Mouse (Mus musculus) MEL (cell line): ENCODE measurements at regions not wholly inside any gene's neighbourhood (a gene's known extent, or its start where the extent isn't known, plus 50 kb on each side); places are given as distances from the start of the nearest gene placed in this dataset.

Experiments used
- DNase-seq: peaks from one replicate; pipeline ENCODE4 v3.0.0; 2011; ENCODE audit warnings: low read depth, low spot score
- H3K27ac ChIP-seq: 2 replicates; pipeline ENCODE4 v1.5.1; 2012; ENCODE audit warnings: low read depth, mild to moderate bottlenecking, control low read depth, low read length, moderate library complexity; ENCODE audit not compliant: control insufficient read depth
- H3K27me3 ChIP-seq, 2 experiments: fragments of 150-350 bp in 1 of 2; sonication (generic) in 1 of 2; 2 replicates each; pipeline ENCODE4 v1.6.1; 2012; ENCODE audit warnings: low read length in 2 of 2, mild to moderate bottlenecking in 2 of 2, improper control_type of control experiment in 1 of 2, moderate library complexity in 1 of 2; ENCODE audit not compliant: insufficient read depth in 2 of 2, control insufficient read depth in 1 of 2
- H3K36me3 ChIP-seq, 2 experiments: 2 replicates each; pipeline ENCODE4 v1.6.1; 2012 to 2014; ENCODE audit warnings: low read length in 2 of 2, improper control_type of control experiment in 1 of 2, inconsistent platforms in 1 of 2, mild to moderate bottlenecking in 1 of 2; ENCODE audit not compliant: insufficient read depth in 2 of 2, control insufficient read depth in 1 of 2
- H3K4me1 ChIP-seq, 2 experiments: fragments of 150-350 bp in 1 of 2; sonication (generic) in 1 of 2; 2 replicates each; pipeline ENCODE4 v1.6.1; 2012; ENCODE audit warnings: low read length in 2 of 2, improper control_type of control experiment in 1 of 2, mild to moderate bottlenecking in 1 of 2; ENCODE audit not compliant: insufficient read depth in 2 of 2, control insufficient read depth in 1 of 2
- H3K4me3 ChIP-seq, 2 experiments: fragments of 150-350 bp in 1 of 2; sonication (generic) in 1 of 2; 2 replicates each; pipeline ENCODE4 v1.5.1; 2012; ENCODE audit warnings: low read depth in 2 of 2, low read length in 2 of 2, mild to moderate bottlenecking in 2 of 2, moderate library complexity in 2 of 2, control low read depth in 1 of 2, improper control_type of control experiment in 1 of 2; ENCODE audit not compliant: control insufficient read depth in 1 of 2, insufficient read depth in 1 of 2
- H3K79me2 ChIP-seq: 2 replicates; pipeline ENCODE4 v1.6.1; 2012; ENCODE audit warnings: mild to moderate bottlenecking, low read length, moderate library complexity; ENCODE audit not compliant: control insufficient read depth, poor library complexity, insufficient read depth
- H3K9ac ChIP-seq: 2 replicates; pipeline ENCODE4 v1.6.1; 2012; ENCODE audit warnings: low read depth, mild to moderate bottlenecking, control low read depth, low read length, moderate library complexity; ENCODE audit not compliant: control insufficient read depth, poor library complexity, severe bottlenecking
- H3K9me3 ChIP-seq: fragments of 150-350 bp; sonication (generic); replicated peaks from 2 replicates; pipeline ENCODE4 v1.6.1; 2012; ENCODE audit warnings: mild to moderate bottlenecking, low read length, improper control_type of control experiment, moderate library complexity; ENCODE audit not compliant: insufficient read depth
- CHD1 ChIP-seq: IDR thresholded peaks from 2 replicates; pipeline ENCODE4 v1.6.1; 2012; ENCODE audit warnings: low read depth, mild to moderate bottlenecking, inconsistent platforms, low read length, improper control_type of control experiment
- CHD2 ChIP-seq: IDR thresholded peaks from 2 replicates; pipeline ENCODE4 v1.6.1; 2011; ENCODE audit warnings: low read length, improper control_type of control experiment
- CTCF ChIP-seq, 3 experiments: IDR thresholded peaks in 2 of 3; conservative IDR thresholded peaks in 1 of 3; 2 replicates each; pipeline ENCODE4 v1.5.1; 2011 to 2012; ENCODE audit warnings: low read length in 3 of 3, low read depth in 2 of 3, mild to moderate bottlenecking in 2 of 3, improper control_type of control experiment in 1 of 3, inconsistent platforms in 1 of 3, mixed read lengths in 1 of 3, moderate library complexity in 1 of 3; ENCODE audit not compliant: control insufficient read depth in 1 of 3, insufficient read depth in 1 of 3, poor library complexity in 1 of 3, severe bottlenecking in 1 of 3
- ELF1 ChIP-seq: IDR thresholded peaks from 2 replicates; pipeline ENCODE4 v1.6.1; 2014; ENCODE audit warnings: low read depth, mild to moderate bottlenecking, inconsistent platforms, low read length, improper control_type of control experiment, moderate library complexity
- GATA1 ChIP-seq: IDR thresholded peaks from 2 replicates; pipeline ENCODE4 v1.6.1; 2011; ENCODE audit warnings: low read depth, low read length, improper control_type of control experiment
- HCFC1 ChIP-seq: IDR thresholded peaks from 2 replicates; pipeline ENCODE4 v1.6.1; 2012; ENCODE audit warnings: low read depth, mild to moderate bottlenecking, inconsistent platforms, low read length, improper control_type of control experiment, moderate library complexity
- JUND ChIP-seq: IDR thresholded peaks from 2 replicates; pipeline ENCODE4 v1.6.1; 2011; ENCODE audit warnings: low read depth, mild to moderate bottlenecking, improper control_type of control experiment, low read length
- MAFK ChIP-seq: IDR thresholded peaks from 2 replicates; pipeline ENCODE4 v1.6.1; 2011; ENCODE audit warnings: low read depth, mild to moderate bottlenecking, low read length, improper control_type of control experiment, borderline replicate concordance
- MEF2A ChIP-seq: IDR thresholded peaks from 2 replicates; pipeline ENCODE4 v1.6.1; 2014; ENCODE audit warnings: low read depth, mild to moderate bottlenecking, inconsistent platforms, low read length, improper control_type of control experiment; ENCODE audit not compliant: poor library complexity, insufficient replicate concordance, severe bottlenecking; ENCODE audit errors: extremely low read depth
- MXI1 ChIP-seq: IDR thresholded peaks from 2 replicates; pipeline ENCODE4 v1.6.1; 2011; ENCODE audit warnings: mild to moderate bottlenecking, low read depth, low read length, improper control_type of control experiment
- MYB ChIP-seq: IDR thresholded peaks from 2 replicates; pipeline ENCODE4 v1.6.1; 2011; ENCODE audit warnings: mild to moderate bottlenecking, low read depth, low read length, improper control_type of control experiment
- NELFE ChIP-seq: IDR thresholded peaks from 2 replicates; pipeline ENCODE4 v1.6.1; 2011; ENCODE audit warnings: low read depth, low read length, improper control_type of control experiment
- POLR2AphosphoS5 ChIP-seq: IDR thresholded peaks from 2 replicates; pipeline ENCODE4 v1.6.1; 2012; ENCODE audit warnings: low read depth, borderline replicate concordance, mild to moderate bottlenecking, inconsistent platforms, low read length, moderate library complexity, mixed read lengths
- RAD21 ChIP-seq: IDR thresholded peaks from 2 replicates; pipeline ENCODE4 v1.6.1; 2011; ENCODE audit warnings: mild to moderate bottlenecking, low read depth, low read length, improper control_type of control experiment
- SIN3A ChIP-seq: IDR thresholded peaks from 2 replicates; pipeline ENCODE4 v1.6.1; 2012; ENCODE audit warnings: low read length, improper control_type of control experiment, inconsistent platforms
- SMC3 ChIP-seq: IDR thresholded peaks from 2 replicates; pipeline ENCODE4 v1.6.1; 2011; ENCODE audit warnings: low read depth, low read length, improper control_type of control experiment
- TAL1 ChIP-seq: IDR thresholded peaks from 2 replicates; pipeline ENCODE4 v1.6.1; 2012; ENCODE audit warnings: mild to moderate bottlenecking, inconsistent platforms, low read length, moderate library complexity, mixed read lengths
- TBP ChIP-seq: IDR thresholded peaks from 2 replicates; pipeline ENCODE4 v1.8.0; 2011; ENCODE audit warnings: low read depth, low read length, improper control_type of control experiment
- UBTF ChIP-seq: IDR thresholded peaks from 2 replicates; pipeline ENCODE4 v1.6.1; 2012; ENCODE audit warnings: low read depth, mild to moderate bottlenecking, inconsistent platforms, low read length, improper control_type of control experiment, moderate library complexity, borderline replicate concordance; ENCODE audit not compliant: insufficient read depth
- USF1 ChIP-seq: IDR thresholded peaks from 2 replicates; pipeline ENCODE4 v1.6.1; 2014; ENCODE audit warnings: low read depth, mild to moderate bottlenecking, inconsistent platforms, low read length, improper control_type of control experiment, moderate library complexity
- USF2 ChIP-seq, 2 experiments: IDR thresholded peaks; 2 replicates each; pipeline ENCODE4 v1.6.1; 2011 to 2012; ENCODE audit warnings: improper control_type of control experiment in 2 of 2, low read length in 2 of 2, borderline replicate concordance in 1 of 2, inconsistent platforms in 1 of 2, low read depth in 1 of 2, mild to moderate bottlenecking in 1 of 2; ENCODE audit not compliant: insufficient read depth in 1 of 2
- ZC3H11A ChIP-seq: IDR thresholded peaks from 2 replicates; pipeline ENCODE4 v1.6.1; 2012; ENCODE audit warnings: low read depth, mild to moderate bottlenecking, inconsistent platforms, low read length, improper control_type of control experiment
- ZKSCAN1 ChIP-seq: IDR thresholded peaks from 2 replicates; pipeline ENCODE4 v1.6.1; 2012; ENCODE audit warnings: low read depth, mild to moderate bottlenecking, inconsistent platforms, low read length, improper control_type of control experiment, moderate library complexity

DNA sequence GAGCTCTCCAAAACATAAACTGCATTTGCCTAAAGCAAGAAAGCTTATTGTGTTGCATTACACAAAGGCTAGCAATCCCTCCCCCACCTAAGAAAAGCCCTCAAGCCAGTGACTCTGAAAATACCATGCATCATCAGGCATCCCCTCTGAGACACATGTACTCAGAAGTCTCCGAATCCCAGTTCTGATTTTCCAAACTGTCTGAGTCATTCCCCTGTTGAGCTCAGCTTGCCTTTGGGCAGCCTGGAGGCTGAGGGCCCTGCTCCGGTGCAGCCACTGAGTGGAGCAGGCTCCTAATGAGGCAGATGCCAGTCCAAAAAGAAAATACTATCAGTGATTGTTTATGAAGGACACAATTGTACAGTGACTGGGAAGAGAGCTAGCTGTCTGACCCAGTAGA, 507.5 kb upstream of the Cdh11 start:
- Histone ChIP-seq H3K4me1 (no peaks in the 10 kb centered on the region), H3K79me2 (no peaks in the 10 kb centered on the region), H3K36me3 (no peaks in the 10 kb centered on the region), H3K9me3 (no peaks in the 10 kb centered on the region), H3K27ac (no peak overlapping the region), H3K27me3 (no peaks in the 10 kb centered on the region), H3K9ac (no peak overlapping the region), H3K4me3 (no peak overlapping the region)
- TF ChIP-seq MYB (no peak), ZKSCAN1 (no peak), USF1 (no peak), MXI1 (no peak), USF2 (IDR thresholded peaks at IDR 0.05; ENCODE audit: borderline replicate concordance in 1 of 2, insufficient read depth in 1 of 2, low read depth in 1 of 2, low read length in 2 of 2) (no peak), MAFK (no peak), TAL1 (no peak), RAD21 (no peak), CHD1 (no peak), UBTF (no peak), POLR2AphosphoS5 (no peak), SMC3 (no peak), NELFE (no peak), GATA1 (no peak), CHD2 (no peak)
- no peak for DNase-seq

- Histone ChIP-seq H3K79me2 (no peaks in the 10 kb centered on the region), H3K9me3 (no peaks in the 10 kb centered on the region), H3K9ac (no peak overlapping the region), H3K4me1 (no peaks in the 10 kb centered on the region), H3K36me3 (no peaks in the 10 kb centered on the region), H3K27ac (no peak overlapping the region), H3K4me3 (no peak overlapping the region), H3K27me3 (no peaks in the 10 kb centered on the region)
- TF ChIP-seq SIN3A (no peak), HCFC1 (no peak), MYB (no peak), ELF1 (no peak), JUND (no peak), UBTF (no peak), GATA1 (no peak), USF1 (no peak), MEF2A (no peak), TBP (no peak), RAD21 (no peak), MAFK (no peak), USF2 (IDR thresholded peaks at IDR 0.05; ENCODE audit: borderline replicate concordance in 1 of 2, insufficient read depth in 1 of 2, low read depth in 1 of 2, low read length in 2 of 2) (no peak), CTCF (IDR thresholded peaks at IDR 0.05 in 2 of 3, conservative IDR thresholded peaks at IDR 0.05 in 1 of 3; ENCODE audit: control insufficient read depth in 1 of 3, insufficient read depth in 1 of 3, low read depth in 2 of 3, low read length in 3 of 3, poor library complexity in 1 of 3, severe bottlenecking in 1 of 3) (no peak), POLR2AphosphoS5 (no peak), ZC3H11A (no peak), NELFE (no peak)
- no peak for DNase-seq
Measured at GRCm38 (mm10) chr8:103306476-103307183, 521.2 kb upstream of the Cdh11 start.
